Mouse (Mus musculus): Measurements from ENCODE around the gene Gm49416. TPM values are rescaled to one million over a fixed set of nuclear protein-coding genes. Genes with fewer than 3 reads are reported as not detected.

Gene Gm49416
- total RNA-seq, 4 experiments from 2014 or later, result 2.6 to 5.7 (median 2.9) TPM; not detected in 1

Small RNA genes within 50 kb of the gene (microRNA-seq; reads per million reads assigned to microRNA genes)
- gene Mir5136, result not detected

Other genes with a start within 250 kb of the Gm49416 start
- gene Chrm1, start 225.1 kb upstream of the Gm49416 start, total RNA-seq (2022), result not detected
- gene Slc3a2, start 165.6 kb upstream of the Gm49416 start, total RNA-seq (2022), result 10 to 100 TPM; 29.7 to 37.0 (median 31.1) TPM
- 10 to 100 TPM; 14.0 to 16.7 (median 14.9) TPM for gene Wdr74, start 153.1 kb upstream of the Gm49416 start, total RNA-seq (2022)
- not detected for gene 1700092M07Rik, start 148.2 kb upstream of the Gm49416 start, total RNA-seq (2022)
- 10 to 100 TPM; 12.3 to 19.8 (median 14.9) TPM for gene Stx5a, start 147.5 kb upstream of the Gm49416 start, total RNA-seq (2022)
- gene Nxf1, start 131.9 kb upstream of the Gm49416 start, total RNA-seq (2022), result 10 to 100 TPM; 24.0 to 34.0 (median 27.7) TPM
- 100 to 1,000 TPM in 3 of 4 experiments, 10 to 100 TPM in 1; 99.3 to 133 (median 107) TPM for gene Tmem223, start 117.9 kb upstream of the Gm49416 start, total RNA-seq (2022)
- gene Tmem179b, start 114.5 kb upstream of the Gm49416 start, total RNA-seq (2022), result 10 to 100 TPM in 1 of 4 experiments, 1 to 10 TPM in 3; 6.9 to 10.3 (median 8.8) TPM
- 1 to 10 TPM; 3.6 to 5.0 (median 4.6) TPM for gene Taf6l, start 102.5 kb upstream of the Gm49416 start, total RNA-seq (2022)
- 10 to 100 TPM; 36.0 to 42.5 (median 37.7) TPM for gene Polr2g, start 90.3 kb upstream of the Gm49416 start, total RNA-seq (2022)
- 1 to 10 TPM in 1 of 4 experiments, under 1 TPM in 3; 0.82 to 1.1 (median 0.90) TPM for gene Zbtb3, start 86.4 kb upstream of the Gm49416 start, total RNA-seq (2022)
- gene Ttc9c, start 69.6 kb upstream of the Gm49416 start, total RNA-seq (2022), result 10 to 100 TPM; 11.4 to 12.7 (median 11.9) TPM
- gene Hnrnpul2, start 68.9 kb upstream of the Gm49416 start, total RNA-seq (2022), result 10 to 100 TPM; 38.1 to 45.6 (median 44.3) TPM
- 1 to 10 TPM in 1 of 4 experiments, not detected in 3; 2.0 TPM for gene AC129217.1, start 59.2 kb upstream of the Gm49416 start, total RNA-seq (2022)
- 10 to 100 TPM; 14.7 to 23.9 (median 20.0) TPM for gene Bscl2, start 51.5 kb upstream of the Gm49416 start, total RNA-seq (2022)
- gene Gng3, start 49.7 kb upstream of the Gm49416 start, total RNA-seq (2022), result not detected
- gene Lrrn4cl, start 38.2 kb upstream of the Gm49416 start, total RNA-seq (2022), result 1 to 10 TPM; 5.3 to 8.8 (median 7.0) TPM
- gene Ubxn1, start 17.4 kb upstream of the Gm49416 start, total RNA-seq (2022), result 100 to 1,000 TPM; 207 to 248 (median 231) TPM
- 10 to 100 TPM; 58.7 to 74.6 (median 65.3) TPM for gene Uqcc3, start 8.0 kb upstream of the Gm49416 start, total RNA-seq (2022)
- gene Lbhd1, start 5.2 kb upstream of the Gm49416 start, total RNA-seq (2022), result 1 to 10 TPM in 2 of 4 experiments, under 1 TPM in 2; 0.54 to 7.3 (median 1.7) TPM
- gene Gm49403, start 5.0 kb upstream of the Gm49416 start, total RNA-seq (2022), result not detected
- gene 1810009A15Rik, start 73 bp upstream of the Gm49416 start, total RNA-seq (2022), result 10 to 100 TPM; 13.8 to 16.3 (median 15.9) TPM
- gene Ints5, start 4.1 kb downstream of the Gm49416 start, total RNA-seq (2022), result 10 to 100 TPM; 10.3 to 13.0 (median 11.3) TPM
- 10 to 100 TPM; 15.2 to 20.1 (median 18.9) TPM for gene Ganab, start 9.1 kb downstream of the Gm49416 start, total RNA-seq (2022)
- gene B3gat3, start 31.4 kb downstream of the Gm49416 start, total RNA-seq (2022), result 10 to 100 TPM; 36.8 to 39.0 (median 38.1) TPM
- 1 to 10 TPM; 7.2 to 9.4 (median 8.7) TPM for gene Rom1, start 40.4 kb downstream of the Gm49416 start, total RNA-seq (2022)
- gene Eml3, start 40.6 kb downstream of the Gm49416 start, total RNA-seq (2022), result 1 to 10 TPM; 3.5 to 4.7 (median 4.3) TPM
- 10 to 100 TPM; 21.0 to 25.7 (median 23.4) TPM for gene Mta2, start 52.9 kb downstream of the Gm49416 start, total RNA-seq (2022)
- 10 to 100 TPM in 1 of 4 experiments, 1 to 10 TPM in 3; 7.8 to 11.8 (median 9.0) TPM for gene Tut1, start 64.9 kb downstream of the Gm49416 start, total RNA-seq (2022)
- 100 to 1,000 TPM; 411 to 454 (median 425) TPM for gene Eef1g, start 78.1 kb downstream of the Gm49416 start, total RNA-seq (2022)
- 100 to 1,000 TPM; 249 to 267 (median 253) TPM for gene Ahnak, start 100.4 kb downstream of the Gm49416 start, total RNA-seq (2022)
- not detected for gene Scgb1a1, start 199.0 kb downstream of the Gm49416 start, total RNA-seq (2022)
- gene Asrgl1, start 246.7 kb downstream of the Gm49416 start, total RNA-seq (2022), result 10 to 100 TPM; 33.7 to 48.2 (median 36.1) TPM

Data from gastrocnemius, adult 8-10 months (tissue).